Mouse (Mus musculus) lung, postnatal 14 days (tissue): ENCODE data around the gene Dysf.
A peak's percentile ranks its signal among the peaks of the same experiment; 100 is the strongest.

Experiments used
- DNase-seq: peaks from one replicate; pipeline ENCODE4 v3.0.0; 2021

The Dysf gene

DNA sequence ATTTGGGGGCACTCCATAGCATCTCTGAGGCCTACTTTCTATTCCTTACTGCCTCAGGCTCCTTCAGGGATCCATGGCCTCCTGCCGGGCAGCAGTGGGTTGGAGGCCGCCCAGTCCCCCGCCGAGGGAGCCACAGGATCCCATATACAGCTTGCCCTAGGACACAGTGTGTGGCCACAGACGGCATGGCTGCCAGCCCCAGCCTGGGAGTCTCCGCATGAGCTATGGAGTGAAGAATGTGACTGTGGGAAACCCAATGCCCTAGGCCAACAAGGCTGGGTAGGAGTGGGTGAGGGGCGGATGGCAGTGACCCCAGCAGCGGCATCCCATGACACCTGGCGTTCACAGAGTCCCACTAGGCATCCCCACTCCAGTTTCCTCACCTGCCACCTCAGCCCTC is 116.2 kb downstream of the Dysf start:
- DNase-seq = no peak

DNA sequence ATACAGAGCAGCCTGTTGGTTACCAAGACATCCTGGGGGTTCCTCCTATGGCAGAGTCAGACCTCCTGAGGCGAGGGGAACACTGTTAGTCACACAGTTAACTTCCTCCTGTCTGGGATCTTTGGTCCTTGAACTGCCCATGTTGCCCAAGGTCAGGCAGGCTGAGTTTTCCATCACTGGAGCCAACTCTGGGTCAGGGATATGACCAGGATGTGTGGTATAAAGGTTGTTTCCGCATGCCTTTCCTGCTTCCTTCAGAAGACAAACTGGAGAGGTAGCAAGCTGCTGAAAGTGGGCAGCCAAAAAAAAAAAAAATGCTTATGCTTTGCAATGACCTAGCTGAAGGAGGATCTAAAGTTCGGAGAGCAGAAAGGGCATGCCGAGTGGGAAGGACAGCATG is 116.7 kb downstream of the Dysf start:
- DNase-seq = no peak

GRCm38 (mm10) chr6:84128229-84128628 is 119.8 kb downstream of the Dysf start:
- no peak for DNase-seq

DNA sequence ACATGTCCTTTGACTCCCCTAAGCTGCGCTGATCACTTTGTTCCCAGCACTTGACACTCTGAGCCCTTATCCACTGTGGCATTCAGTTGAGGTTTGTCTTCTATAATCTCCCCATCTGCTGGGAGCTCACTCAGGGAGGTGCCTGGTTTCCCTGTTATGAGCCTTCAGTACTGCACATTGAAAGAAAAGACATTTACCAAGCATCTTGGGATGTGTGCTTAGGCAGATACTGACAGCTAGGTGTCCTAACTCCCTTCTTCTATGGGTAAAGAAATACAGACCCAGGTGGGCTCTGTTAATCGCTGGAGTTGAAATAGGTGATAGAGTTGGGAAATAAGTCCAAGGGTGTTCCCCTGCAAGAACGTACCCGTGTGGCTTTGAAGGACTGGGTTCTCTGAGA is 122.5 kb downstream of the Dysf start:
- no peak for DNase-seq

- no peak for DNase-seq
These were observed 123.1 kb downstream of the Dysf start for GRCm38 (mm10) chr6:84131539-84131938.

DNA sequence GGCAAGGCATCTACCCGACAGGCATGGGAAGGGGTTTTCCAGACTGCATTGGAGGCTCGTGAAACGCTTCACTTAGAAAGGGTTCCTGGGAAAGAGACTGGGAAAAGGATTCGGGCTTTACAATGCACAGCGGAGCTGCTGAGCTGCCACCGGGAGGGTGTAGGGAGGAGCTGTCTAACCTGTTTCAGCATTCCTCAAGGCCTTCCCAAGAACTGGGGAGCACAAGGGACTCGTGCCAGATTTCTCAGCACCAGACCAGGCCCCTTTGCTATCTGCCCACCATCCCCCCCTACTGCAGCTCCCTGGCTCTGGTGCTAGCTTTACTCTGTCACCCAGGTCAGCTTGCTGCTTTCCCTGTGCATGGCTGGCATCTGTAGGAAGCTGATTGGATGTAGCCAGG is 124.7 kb downstream of the Dysf start:
- no peak for DNase-seq

GRCm38 (mm10) chr6:84133996-84134721 is 125.8 kb downstream of the Dysf start:
- no peak for DNase-seq

DNA sequence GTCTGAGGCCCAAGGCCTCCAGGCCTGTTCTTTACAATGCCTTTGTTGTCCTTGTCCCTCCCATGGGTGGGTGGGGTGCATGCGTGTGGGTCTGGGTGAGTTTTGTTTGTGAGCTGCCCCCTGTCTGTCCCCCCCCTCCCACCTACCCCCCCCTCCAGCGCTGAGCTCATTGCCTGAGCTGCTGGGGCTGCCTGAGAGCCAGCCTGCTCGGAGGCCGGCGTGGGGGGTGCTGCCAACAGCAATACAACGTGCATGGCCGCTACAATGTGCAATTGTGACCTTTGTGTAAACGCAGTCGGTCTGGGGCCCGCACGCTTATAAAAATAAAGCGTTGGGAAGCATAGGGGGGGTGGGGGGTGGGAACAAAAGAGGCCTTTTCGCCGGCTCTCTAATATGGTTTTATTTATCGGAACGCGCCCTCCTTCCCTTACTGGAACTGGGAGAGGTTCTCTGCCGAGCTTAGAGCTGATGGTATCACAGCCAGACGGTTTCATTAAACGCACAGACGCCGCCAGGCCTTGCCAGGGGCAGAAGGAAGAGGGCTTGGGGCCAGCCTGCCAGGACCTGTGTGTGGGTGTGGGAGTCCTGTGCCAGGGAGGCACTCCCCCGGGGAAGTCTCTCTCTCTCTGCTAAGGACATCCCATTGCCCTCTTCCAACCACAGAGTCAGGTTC is 126.5 kb downstream of the Dysf start:
- DNase-seq = peak; percentile 18

- no peak for DNase-seq
These were observed 127.3 kb downstream of the Dysf start for GRCm38 (mm10) chr6:84135709-84136108.

DNA sequence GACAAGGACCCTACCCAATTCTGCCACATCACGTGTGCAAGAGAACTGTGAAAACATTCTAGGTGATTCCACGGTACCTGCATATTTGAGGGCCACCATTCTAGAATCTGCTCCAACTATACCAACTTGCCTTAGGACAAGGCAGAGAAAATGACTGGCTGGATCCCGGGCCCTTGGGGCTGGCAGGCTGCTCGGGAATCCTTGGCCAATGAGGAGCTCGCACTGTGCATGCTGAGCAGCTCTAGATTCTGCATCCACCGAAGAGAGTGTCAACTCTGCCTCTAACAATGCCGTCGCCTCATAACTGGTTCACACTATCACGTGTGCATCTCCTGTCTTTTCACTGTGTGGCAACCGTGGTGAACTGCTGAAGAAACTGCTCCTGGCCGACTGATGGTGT is 128.0 kb downstream of the Dysf start:
- no peak for DNase-seq

- DNase-seq = peak; percentile 9
These were observed 131.5 kb downstream of the Dysf start for GRCm38 (mm10) chr6:84139932-84140331.

DNA sequence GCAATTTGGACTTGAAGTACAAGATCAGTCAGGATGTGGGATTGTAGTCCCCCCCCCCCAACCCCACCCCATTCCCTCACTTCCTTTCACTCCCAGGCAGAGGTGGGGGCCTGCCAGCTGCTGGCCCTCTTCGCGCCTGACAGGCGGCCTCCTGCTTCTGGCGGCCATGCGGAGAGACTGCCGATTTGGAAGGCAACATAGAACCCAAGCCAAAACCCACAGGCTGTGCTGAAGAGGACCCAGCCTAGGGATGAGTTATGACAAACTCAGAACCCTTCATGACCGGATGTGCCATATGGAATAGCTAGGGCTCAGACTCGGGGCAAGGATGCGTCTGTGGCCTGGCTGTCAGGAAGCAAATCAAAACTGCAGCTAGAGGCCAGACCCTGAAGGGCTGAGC is 134.1 kb downstream of the Dysf start:
- no peak for DNase-seq

DNA sequence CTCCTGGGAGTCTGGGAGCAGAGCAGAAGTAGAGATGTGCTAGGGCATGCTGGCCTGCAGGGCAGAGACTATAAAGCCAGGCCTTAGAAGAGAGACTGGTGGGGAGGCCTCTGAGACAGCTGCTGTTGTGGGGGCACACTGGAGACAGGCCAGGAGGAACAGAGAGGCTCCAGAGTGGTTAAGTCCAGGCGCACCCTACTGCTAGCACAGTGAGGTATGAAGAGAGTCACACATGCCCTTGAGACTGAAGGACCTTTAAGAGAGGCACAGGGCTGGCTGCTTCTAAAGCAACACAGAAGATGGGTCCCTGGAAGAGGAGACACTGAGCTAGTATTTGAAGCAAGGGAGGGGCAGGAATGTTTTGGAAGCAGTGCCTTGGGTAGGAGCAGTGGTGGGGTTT is 134.9 kb downstream of the Dysf start:
- no peak for DNase-seq

DNA sequence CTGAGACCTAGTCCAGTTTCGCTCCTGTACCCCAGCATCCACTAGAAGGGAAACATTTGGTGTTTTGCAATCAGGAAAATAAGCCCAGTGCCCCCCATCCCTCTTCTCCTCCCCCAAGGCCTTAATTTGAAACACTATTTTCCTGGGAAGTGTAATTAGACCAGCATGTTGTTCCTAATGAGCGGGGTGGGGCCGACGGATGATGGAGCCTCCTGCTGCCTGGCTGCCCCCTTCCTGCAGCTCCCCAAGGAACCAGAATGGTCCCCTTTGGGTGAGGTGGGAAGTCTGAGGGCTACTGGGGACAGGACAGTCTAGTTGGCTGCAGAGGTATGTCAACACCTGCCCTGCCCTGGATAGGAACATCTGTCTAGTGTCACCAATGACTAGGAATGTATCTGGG is 136.0 kb downstream of the Dysf start:
- DNase-seq = no peak

DNA sequence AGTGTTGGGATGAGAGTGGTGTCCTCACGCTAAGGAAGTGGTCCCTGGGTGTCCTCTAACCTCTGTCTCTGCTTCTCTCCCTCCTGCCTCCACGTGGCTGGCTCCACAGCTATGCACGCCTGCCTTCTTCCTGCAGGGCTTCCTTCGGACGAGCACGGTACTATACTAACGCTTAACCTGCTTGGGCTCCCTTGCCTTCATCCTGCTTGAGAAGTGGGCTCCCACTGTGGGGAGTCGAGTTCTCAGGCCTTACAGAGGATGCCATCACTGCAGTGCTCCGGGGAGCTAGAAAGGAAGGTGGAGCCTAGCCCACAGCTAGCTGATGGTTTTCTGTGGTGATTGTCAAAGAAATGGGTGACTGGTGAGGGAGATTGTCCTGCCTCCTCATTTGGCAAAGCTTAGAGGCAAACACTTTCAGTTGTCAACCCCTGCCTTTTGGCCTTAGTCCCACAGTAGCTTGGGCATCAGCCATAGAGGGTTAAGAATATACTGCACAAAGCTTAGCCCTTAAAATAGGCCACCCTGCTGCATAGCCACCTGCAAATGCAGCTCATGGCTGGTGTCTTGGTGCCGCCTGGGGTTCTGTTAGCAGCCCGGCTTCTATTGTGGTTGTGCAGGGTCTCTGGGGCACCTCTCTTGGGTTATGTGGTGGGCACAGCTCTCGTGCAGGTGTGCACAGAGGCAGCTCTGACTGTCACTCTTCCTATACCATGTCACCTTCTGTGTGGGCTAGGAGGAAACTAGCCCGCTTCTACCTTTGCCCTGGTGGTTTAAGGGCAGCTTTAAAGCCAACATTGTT is 139.0 kb downstream of the Dysf start:
- DNase-seq = no peak

DNA sequence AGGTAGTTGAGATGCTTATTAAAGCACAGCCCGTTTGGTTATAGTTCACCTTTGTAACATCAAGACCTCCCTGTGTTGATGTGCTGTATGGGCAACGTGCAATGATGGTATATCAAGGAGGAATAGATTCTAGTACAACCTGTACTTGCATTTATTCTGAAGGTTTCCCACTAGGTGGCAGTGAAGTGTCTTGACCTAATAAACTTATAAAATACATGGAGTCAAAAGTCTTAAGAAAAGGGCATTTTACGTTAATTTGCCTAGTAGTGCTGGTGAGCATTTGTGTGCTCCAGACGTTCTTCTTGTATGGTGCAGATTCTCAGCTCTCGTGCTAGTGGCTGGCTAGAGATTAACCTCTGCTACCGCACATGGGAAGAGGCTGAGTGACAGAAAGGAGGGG is 140.1 kb downstream of the Dysf start:
- no peak for DNase-seq

DNA sequence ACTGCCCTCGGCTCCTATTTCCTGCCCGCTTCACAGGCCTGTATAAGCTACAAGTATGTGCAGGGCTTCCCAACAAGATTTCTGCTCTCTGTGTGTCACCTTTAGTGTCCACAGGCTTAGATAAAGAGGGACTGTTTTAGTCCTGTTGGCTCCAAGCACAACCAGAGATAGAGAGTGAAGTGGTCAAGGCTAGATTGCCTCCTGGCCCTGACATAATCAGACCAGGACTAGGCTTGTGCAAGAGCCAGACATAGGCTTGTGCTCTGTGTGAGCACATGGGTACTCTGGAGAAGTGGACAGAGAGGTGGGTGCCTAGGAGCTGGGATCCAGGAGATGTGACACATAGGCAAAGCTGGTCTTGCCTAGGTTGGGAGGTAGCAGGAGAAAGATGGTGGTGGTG is 146.1 kb downstream of the Dysf start:
- no peak for DNase-seq

DNA sequence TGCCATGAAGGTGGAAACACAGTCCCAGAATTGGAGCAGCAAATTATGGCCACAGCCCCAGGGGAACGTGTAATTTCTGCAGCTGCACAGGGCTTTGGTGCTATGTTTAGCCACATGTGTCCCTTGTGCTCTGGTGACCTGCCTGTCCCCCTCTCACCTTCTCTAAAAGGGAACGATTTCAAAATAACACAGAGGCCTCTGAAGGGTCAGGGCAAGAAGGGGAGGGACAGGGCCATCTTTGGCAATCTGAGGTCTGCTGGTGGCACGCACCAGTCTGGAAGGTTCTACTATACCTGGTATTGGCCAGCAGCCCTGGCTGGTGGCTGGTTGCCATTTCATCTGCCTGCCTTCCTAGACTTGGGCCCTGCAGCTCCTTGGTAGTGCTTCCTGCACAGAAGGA is 147.4 kb downstream of the Dysf start:
- no peak for DNase-seq

GRCm38 (mm10) chr6:84156481-84157025 is 148.2 kb downstream of the Dysf start:
- DNase-seq = no peak

- no peak for DNase-seq
These were observed 150.7 kb downstream of the Dysf start for GRCm38 (mm10) chr6:84159046-84159445.

GRCm38 (mm10) chr6:84167612-84168011 is 159.2 kb downstream of the Dysf start:
- DNase-seq = no peak

- DNase-seq = no peak
These were observed 160.2 kb downstream of the Dysf start for GRCm38 (mm10) chr6:84168571-84168970.

DNA sequence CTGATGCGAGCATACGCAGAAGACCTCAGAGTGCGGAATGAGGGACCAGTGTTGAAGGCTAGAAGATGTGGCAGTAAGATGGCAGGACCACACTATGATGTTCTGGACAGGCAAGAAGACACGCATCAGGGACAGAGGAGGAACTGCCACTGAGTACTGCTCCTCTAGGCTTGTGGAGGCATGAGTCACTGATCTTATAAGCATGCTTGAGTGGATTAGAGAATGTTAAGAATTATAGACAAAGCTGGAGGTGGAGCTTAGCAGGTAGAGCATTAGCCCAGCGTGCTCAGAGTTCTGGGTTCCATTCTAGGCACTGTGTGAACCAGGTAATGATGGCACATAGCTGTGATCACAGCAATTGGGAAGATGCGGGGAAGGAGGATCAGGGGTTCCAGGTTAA is 165.2 kb downstream of the Dysf start:
- DNase-seq = no peak
